Mouse (Mus musculus): ENCODE data around the gene Dnmbp. TPM values are rescaled to one million over a fixed set of nuclear protein-coding genes. Genes with fewer than 3 reads are reported as not detected.
"Not testable (repeated sequence)": the region's sequence is repeated elsewhere in the genome, so short reads cannot be mapped to it uniquely, and the experiment has no call there.

Dnmbp gene
- total RNA-seq (2021): 10 to 100 TPM; 12.1 to 13.5 TPM
- long read RNA-seq, experiment 1, partial matches to known transcripts: 0 of 1 reads
- long read RNA-seq, experiment 1, other reads (novel, unspliced or antisense): 1 of 1 reads
- long read RNA-seq, experiment 2, partial matches to known transcripts: 3 of 5 reads
- long read RNA-seq, experiment 2, other reads (novel, unspliced or antisense): 2 of 5 reads

- peak; percentile 91 to 97 for DNase-seq (ENCODE audit: low spot score in 2 of 2)
Measured at GRCm38 (mm10) chr19:43939769-43940689, at the start of gene Dnmbp. Dnmbp (minus strand) TSS chr19:43940191.

- DNase-seq (ENCODE audit: low spot score in 2 of 2): no peak
Measured at GRCm38 (mm10) chr19:43986069-43986794, 46.2 kb upstream of the Dnmbp start, which contains the start of gene Cpn1. Cpn1 (minus strand) TSS chr19:43986556.

- no peak for DNase-seq (ENCODE audit: low spot score in 2 of 2)
Measured at GRCm38 (mm10) chr19:43981992-43982391, 42.0 kb upstream of the Dnmbp start.

GRCm38 (mm10) chr19:43980711-43981110, 40.7 kb upstream of the Dnmbp start:
- DNase-seq (ENCODE audit: low spot score in 2 of 2): no peak

DNA sequence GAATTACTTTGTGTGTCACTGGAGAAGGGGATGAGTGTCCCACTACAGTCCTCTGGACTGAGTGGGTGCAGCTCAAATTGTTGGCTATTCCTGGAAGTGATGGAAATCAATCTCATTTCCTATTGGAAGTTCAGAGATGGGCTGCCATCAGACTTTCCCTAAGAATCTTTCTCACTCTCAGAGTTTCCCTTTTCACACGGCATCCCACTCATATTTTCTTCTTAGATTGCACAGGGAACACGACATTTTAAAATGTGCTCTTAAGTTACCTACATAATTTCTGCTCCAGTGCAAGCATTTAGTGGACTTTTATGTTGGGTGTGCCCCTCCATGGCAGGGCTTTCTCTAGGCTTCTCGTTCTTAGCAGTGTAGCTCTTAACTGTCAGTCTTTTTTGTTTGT, 37.8 kb upstream of the Dnmbp start:
- DNase-seq (ENCODE audit: low spot score in 2 of 2): no peak

DNA sequence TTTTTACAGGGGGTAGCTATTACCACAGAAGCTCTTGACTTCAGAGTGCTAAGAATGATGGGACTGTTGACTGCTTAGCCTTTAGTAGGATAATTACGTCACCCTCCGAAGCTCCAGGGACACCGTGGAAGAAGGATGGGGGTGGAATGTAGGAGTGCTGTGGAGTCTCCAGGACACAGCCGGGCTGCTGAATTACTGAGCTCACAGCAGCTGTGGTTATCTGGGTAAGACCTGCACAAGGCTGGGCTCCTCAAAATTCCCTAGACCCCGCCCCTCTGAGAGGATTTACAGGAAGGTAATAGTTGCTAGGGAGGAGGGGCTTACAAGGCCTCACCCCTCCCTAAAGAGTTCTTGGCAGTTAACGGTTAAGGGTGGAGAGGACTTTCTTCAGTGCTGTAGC, 36.7 kb upstream of the Dnmbp start:
- no peak for DNase-seq (ENCODE audit: low spot score in 2 of 2)

- no peak for DNase-seq (ENCODE audit: low spot score in 2 of 2)
Measured at GRCm38 (mm10) chr19:43974221-43974620, 34.2 kb upstream of the Dnmbp start.

- DNase-seq (ENCODE audit: low spot score in 2 of 2): no peak
Measured at GRCm38 (mm10) chr19:43973711-43974110, 33.7 kb upstream of the Dnmbp start.

GRCm38 (mm10) chr19:43972129-43972528, 32.1 kb upstream of the Dnmbp start:
- no peak for DNase-seq (ENCODE audit: low spot score in 2 of 2)

DNA sequence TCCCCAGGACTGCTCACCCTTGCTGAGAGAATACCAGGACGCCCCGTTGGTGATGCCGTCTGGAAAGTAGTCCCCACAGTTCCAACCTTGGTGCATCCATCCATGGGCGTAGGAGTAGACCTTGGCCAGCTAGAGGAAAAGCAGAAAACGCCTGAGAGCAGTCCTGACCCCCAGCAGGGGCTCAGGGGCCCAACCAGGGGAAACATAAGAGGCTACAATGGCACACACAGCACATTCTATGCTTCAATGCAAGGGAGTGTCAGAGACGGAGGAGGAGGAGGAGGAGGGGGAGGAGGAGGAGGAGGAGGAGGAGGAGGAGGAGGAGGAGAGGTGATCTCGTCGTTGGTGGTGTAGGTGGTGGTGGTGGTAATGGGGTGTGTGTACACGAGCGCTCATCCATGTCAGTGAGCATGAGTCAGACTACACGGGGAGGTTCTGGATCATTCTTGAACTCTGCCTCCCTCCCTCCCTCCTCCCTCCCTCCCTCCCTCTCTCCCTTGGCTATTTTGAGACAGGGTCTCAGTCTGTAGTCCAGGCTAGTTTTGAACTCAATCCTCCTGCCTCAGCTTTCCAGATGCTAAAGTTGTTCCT, 28.5 kb upstream of the Dnmbp start:
- DNase-seq (ENCODE audit: low spot score in 2 of 2): no peak

GRCm38 (mm10) chr19:43966481-43966880, 26.5 kb upstream of the Dnmbp start:
- no peak for DNase-seq (ENCODE audit: low spot score in 2 of 2)

GRCm38 (mm10) chr19:43965496-43966085, 25.6 kb upstream of the Dnmbp start:
- no peak for DNase-seq (ENCODE audit: low spot score in 2 of 2)

DNA sequence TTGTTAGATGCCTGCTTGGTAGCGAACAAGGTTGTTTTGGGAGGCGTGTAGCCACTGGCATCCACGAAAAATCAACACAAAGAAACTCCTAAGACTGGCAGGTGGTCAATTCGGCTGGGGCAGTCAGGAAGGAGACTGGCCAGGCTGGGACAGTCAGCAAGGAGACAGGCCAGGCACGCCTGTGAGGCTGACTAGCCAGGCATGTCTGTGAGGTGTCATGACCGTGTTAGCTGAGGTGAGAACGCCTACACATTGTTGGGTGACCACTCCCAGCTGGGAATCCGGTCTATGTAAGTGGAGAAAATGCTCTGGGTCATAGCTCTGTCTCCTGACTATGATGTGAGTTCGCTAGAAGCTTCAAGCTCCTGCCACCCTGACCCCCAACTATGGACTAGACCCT, 22.8 kb upstream of the Dnmbp start:
- DNase-seq (ENCODE audit: low spot score in 2 of 2): no peak

DNA sequence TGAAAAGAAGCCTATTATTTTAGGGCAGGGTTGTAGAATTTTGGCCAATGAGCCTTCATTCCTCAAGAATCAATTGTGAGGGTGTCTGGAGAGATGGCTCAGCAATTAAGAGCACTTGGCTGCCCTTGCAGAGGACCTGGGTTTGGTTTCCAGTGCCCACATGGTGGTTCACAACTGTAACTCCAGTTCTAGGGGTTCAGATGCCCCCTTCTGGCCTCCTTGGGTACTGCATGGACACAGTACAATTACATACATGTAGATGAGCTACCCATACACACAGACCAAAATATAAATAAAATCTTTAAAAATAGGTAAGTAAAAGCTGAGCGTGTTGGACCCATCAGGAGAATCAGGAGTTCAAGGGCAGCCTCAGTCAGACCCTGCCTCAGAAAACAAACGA, 21.2 kb upstream of the Dnmbp start:
- DNase-seq (ENCODE audit: low spot score in 2 of 2): no peak

DNA sequence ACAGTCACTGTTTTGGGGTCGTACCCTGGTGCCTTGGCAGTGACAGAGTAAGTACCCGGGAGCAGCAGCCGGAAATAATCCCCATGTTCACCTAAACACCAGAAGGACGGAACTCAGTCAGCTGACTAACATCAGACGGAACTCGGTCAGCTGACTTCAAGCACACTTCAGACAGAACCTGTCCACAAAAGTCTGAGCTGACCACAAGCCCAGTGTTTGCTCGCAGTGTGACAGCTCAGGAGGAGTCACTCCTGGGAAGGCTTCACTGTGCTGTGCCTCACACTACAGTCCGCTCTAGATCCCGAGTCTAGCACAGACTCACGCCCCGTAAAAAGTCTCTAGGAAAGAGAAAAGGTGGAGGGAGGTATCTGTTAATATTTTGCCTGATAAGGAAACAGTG, 20.0 kb upstream of the Dnmbp start:
- DNase-seq (ENCODE audit: low spot score in 2 of 2): no peak

GRCm38 (mm10) chr19:43959162-43959561, 19.2 kb upstream of the Dnmbp start:
- DNase-seq (ENCODE audit: low spot score in 2 of 2): peak; percentile 71 to 78

- no peak for DNase-seq (ENCODE audit: low spot score in 2 of 2)
Measured at GRCm38 (mm10) chr19:43957881-43958280, 17.9 kb upstream of the Dnmbp start.

DNA sequence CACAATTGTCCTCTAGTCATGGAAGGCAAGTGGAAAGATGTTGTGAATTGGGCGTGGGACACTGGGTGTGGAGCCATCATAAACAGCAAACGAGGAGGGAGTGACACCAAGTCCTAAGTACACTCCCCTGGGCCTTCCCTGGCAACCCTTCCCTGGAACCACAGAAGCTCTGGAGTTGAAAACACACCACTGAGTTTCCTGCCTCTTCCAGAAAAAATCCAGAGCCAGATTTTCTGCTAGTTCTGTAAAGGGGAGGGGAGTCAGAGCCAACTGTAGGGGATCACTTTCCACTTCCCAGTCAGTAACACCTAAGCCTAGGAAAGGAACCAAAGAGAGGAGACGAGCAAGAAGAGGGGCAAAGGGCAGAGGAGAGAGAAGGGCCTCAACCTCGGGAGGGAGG, 17.4 kb upstream of the Dnmbp start:
- DNase-seq (ENCODE audit: low spot score in 2 of 2): no peak

- no peak for DNase-seq (ENCODE audit: low spot score in 2 of 2)
Measured at GRCm38 (mm10) chr19:43955266-43955665, 15.3 kb upstream of the Dnmbp start.

DNA sequence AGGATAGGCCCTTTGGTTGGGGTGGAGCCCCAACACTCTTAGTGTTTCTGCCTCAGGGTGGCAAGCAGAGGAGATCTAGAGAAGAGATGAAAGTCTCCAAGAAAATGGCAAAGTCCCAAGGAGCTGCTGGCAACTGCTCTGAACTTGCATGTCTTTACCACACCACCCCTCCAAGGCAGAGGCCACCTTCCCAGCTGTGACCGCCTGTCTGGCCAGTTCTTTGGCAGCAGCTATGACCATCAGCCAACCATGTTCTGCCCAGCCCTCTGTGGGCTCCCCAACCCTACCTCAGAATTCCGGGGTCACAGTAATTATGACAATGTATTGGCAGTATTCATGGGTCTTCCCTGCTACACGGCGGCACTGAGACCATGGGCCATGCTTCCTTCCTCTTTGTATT, 14.9 kb upstream of the Dnmbp start:
- no peak for DNase-seq (ENCODE audit: low spot score in 2 of 2)

GRCm38 (mm10) chr19:43952936-43953335, 12.9 kb upstream of the Dnmbp start:
- not testable (repeated sequence) for DNase-seq (ENCODE audit: low spot score in 2 of 2)
